Mouse (Mus musculus) heart, embryonic 15.5 days (tissue): Measurements from ENCODE around the gene Osbpl3. TPM values are rescaled to one million over a fixed set of nuclear protein-coding genes. Genes with fewer than 3 reads are reported as not detected.

ENCODE experiments used
- ATAC-seq: fragments of 200-750 bp; cut with Nextera tagmentation; replicated peaks from 2 replicates; pipeline ENCODE4 v1.8.0; 2017; ENCODE audit warnings: low read depth, moderate TSS enrichment; ENCODE audit not compliant: insufficient number of reproducible peaks, insufficient read depth, low FRiP score
- H3K27ac ChIP-seq: fragments of 300-500 bp; sonication (generic); 2 replicates; pipeline ENCODE4 v1.5.1; 2015; ENCODE audit warnings: mild to moderate bottlenecking, inconsistent platforms
- H3K27me3 ChIP-seq: fragments of 300-500 bp; sonication (generic); 2 replicates; pipeline ENCODE4 v1.6.1; 2015; ENCODE audit warnings: inconsistent platforms
- H3K36me3 ChIP-seq: fragments of 300-500 bp; sonication (generic); 2 replicates; pipeline ENCODE4 v1.6.1; 2015; ENCODE audit warnings: mild to moderate bottlenecking, inconsistent platforms
- H3K4me1 ChIP-seq: fragments of 300-500 bp; sonication (generic); replicated peaks from 2 replicates; pipeline ENCODE4 v1.6.1; 2015; ENCODE audit warnings: inconsistent platforms
- H3K4me2 ChIP-seq: fragments of 300-500 bp; sonication (generic); 2 replicates; pipeline ENCODE4 v1.6.1; 2015; ENCODE audit warnings: inconsistent platforms, mild to moderate bottlenecking, moderate library complexity
- H3K4me3 ChIP-seq: fragments of 300-500 bp; sonication (generic); 2 replicates; pipeline ENCODE4 v1.5.1; 2015; ENCODE audit warnings: mild to moderate bottlenecking, inconsistent platforms
- H3K9ac ChIP-seq: fragments of 300-500 bp; sonication (generic); 2 replicates; pipeline ENCODE4 v1.6.1; 2015; ENCODE audit warnings: mild to moderate bottlenecking, inconsistent platforms
- H3K9me3 ChIP-seq: fragments of 300-500 bp; sonication (generic); replicated peaks from 2 replicates; pipeline ENCODE4 v1.6.1; 2016; ENCODE audit warnings: inconsistent platforms
- whole genome bisulfite sequencing: fragments of 180-500 bp; shearing (Covaris S2); methylation state at CpG from one replicate; pipeline ENCODE4 v1.1.7; 2015; ENCODE audit warnings: mixed read lengths; 5-methylcytosine and 5-hydroxymethylcytosine counted together
- polyA plus RNA-seq: library from polyadenylated mRNA; unstranded; fragments of >200 nt; fragmentation: Nextera tagmentation; extraction: Ambion mirVana; gene quantifications from 2 replicates; pipeline ENCODE4 v1.2.1, GENCODE M21; 2015

Gene Osbpl3
- polyA plus RNA-seq, 1 experiment from 2014 or later = 15.8 TPM

DNA sequence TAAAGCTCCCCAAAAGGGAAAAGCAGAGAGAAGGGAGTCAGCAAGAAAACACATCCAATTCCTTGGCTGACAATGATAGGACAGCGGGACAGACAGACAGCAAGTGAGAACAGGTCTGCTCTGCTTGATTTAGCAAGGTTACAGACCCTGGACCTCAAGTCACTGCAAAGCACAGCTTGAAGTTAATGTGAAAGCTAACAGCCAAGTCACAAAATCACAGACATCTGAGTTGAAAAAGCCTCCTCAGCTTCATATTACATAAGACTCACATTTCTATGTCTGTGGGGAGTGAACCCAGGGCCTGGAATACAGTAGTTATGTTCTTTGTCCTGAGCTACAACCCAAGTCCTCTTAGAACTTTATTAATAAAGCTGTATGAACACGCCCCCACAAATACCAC, 35.6 kb downstream of the Osbpl3 start:
- 84% methylated on average over 2 of the region's 2 CpGs for WGBS
- Histone ChIP-seq H3K27ac (no peak overlapping the region), H3K27me3 (no peaks in the 10 kb centered on the region), H3K9me3 (no peaks in the 10 kb centered on the region), H3K4me2 (no peak overlapping the region), H3K4me3 (no peak overlapping the region), H3K9ac (no peak overlapping the region), H3K36me3 (no peaks in the 10 kb centered on the region), H3K4me1 (peaks cover 11% of the 10 kb centered on the region; the same call in 1 of the 2 replicates)
- ATAC-seq = no peak

DNA sequence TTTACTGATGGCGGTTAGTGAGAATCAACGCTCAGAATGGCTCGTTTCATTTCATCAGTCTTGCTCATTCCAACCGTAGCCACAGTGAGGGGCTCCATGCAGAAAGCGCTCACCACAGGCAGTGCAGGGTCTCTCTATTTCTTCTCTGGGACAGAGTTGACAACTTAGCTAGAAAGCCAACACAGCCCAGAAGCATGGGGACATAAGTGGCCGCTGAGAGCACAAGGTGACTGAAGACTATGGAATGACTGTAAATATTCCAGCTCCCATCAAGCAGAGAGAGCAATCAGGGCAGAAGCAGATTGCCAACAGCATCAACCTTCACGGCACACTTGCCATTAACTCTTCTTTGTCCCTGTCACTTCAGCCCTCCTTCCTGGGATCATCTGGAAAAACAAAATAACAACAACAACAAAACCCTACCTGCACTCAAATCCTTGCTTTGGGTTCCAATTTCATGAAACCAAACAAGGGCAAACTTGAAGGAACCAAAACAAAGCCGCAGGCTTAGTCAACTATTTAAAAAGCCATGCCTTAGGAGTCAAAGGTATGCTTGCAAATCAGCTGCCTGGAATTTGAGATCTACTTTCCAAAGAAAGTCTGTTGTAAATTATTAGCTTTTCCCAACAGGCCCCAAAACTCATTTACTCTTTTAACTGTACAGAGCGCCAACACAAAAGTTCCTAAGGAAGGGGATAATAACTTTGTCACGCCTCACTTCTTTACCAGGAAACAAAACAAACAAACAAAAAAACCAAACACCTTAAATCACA, 36.3 kb downstream of the Osbpl3 start:
- Histone ChIP-seq H3K4me1 (peaks cover 18% of the 10 kb centered on the region), H3K36me3 (no peaks in the 10 kb centered on the region), H3K9me3 (no peaks in the 10 kb centered on the region), H3K4me3 (no peak overlapping the region), H3K4me2 (no peak overlapping the region), H3K9ac (no peak overlapping the region), H3K27me3 (no peaks in the 10 kb centered on the region), H3K27ac (0 out of 2 replicates have a peak overlapping the region, but pooled peaks have one; percentile 28)
- no peak for ATAC-seq
- WGBS = 74% methylated on average over 10 of the region's 10 CpGs

DNA sequence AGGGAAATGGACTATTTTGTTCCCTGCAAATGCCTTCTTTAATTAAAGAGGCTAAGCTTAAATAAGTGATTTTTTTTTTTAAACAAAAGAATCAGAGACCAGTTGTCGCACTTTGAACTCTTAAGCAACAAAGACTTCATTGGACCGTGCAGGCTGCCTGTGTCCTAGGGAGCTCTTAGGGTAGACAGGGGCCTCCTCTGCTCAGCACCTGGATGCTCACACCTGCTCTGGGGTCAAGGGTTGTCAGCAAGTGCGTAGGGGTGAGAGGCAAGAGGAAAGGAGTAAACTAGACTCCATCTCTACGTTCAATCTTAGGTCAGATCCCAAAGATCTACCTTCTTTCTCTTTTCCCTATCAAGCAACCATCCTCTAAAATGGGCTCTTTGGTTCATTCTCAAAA, 37.0 kb downstream of the Osbpl3 start:
- H3K27me3 ChIP-seq = no peaks in the 10 kb centered on the region
- no peak for ATAC-seq
- no peaks in the 10 kb centered on the region for H3K9me3 ChIP-seq
- no peaks in the 10 kb centered on the region for H3K36me3 ChIP-seq
- 87% methylated on average over 4 of the region's 4 CpGs for WGBS
- H3K4me3 ChIP-seq = no peak overlapping the region
- no peak overlapping the region for H3K9ac ChIP-seq
- H3K27ac ChIP-seq = no peak overlapping the region
- peaks cover 22% of the 10 kb centered on the region for H3K4me1 ChIP-seq
- H3K4me2 ChIP-seq = no peak overlapping the region

DNA sequence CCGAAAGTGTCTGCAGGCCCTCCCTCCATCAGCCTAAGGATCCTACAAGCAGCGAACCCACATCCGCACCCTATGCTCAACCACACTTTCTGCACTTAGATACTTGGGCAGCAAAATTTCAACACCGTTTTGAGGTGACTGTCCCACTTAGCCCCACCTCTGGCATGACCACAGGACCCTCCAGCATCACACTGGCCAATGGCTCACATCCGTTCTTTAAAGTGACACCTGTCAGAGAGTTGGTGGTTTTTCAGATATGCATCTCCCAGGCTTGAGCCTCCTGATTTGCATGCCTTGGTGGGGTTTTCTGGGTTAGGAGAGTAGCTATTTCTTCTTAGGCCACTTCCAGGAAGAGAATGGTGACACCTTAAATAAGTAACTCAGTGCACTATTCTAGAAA, 39.1 kb downstream of the Osbpl3 start:
- no peak overlapping the region for H3K9ac ChIP-seq
- no peaks in the 10 kb centered on the region for H3K27me3 ChIP-seq
- no peaks in the 10 kb centered on the region for H3K9me3 ChIP-seq
- H3K4me1 ChIP-seq = peaks cover 39% of the 10 kb centered on the region
- H3K27ac ChIP-seq = no peak overlapping the region
- no peak overlapping the region for H3K4me3 ChIP-seq
- H3K4me2 ChIP-seq = no peak overlapping the region
- ATAC-seq = no peak
- WGBS = 89% methylated on average over 5 of the region's 5 CpGs
- H3K36me3 ChIP-seq = no peaks in the 10 kb centered on the region

DNA sequence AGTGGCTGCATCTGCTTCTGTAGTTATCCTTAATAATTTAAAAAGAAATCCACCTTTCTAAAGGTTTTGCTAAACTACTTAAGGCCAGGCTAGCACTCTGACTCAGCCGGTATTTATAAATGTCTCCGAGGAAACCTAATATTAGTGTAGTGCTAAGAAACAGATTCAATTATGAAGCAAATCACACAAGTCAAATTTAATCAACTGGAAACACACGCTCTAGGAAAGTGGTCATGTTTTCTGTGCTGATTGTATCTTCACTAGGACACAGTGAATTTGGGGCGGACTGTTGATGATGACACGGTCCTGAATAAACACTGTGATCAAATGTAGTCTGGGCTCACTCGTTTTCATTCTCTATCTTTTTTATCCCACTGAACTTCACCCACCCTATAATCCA, 40.6 kb downstream of the Osbpl3 start:
- Histone ChIP-seq H3K4me2 (no peak overlapping the region), H3K36me3 (no peaks in the 10 kb centered on the region), H3K9me3 (no peaks in the 10 kb centered on the region), H3K27ac (0 out of 2 replicates have a peak overlapping the region, but pooled peaks have one; percentile 32), H3K4me3 (no peak overlapping the region), H3K9ac (no peak overlapping the region), H3K4me1 (peaks cover 48% of the 10 kb centered on the region), H3K27me3 (no peaks in the 10 kb centered on the region)
- WGBS = 73% methylated on average over 6 of the region's 6 CpGs
- ATAC-seq = no peak

DNA sequence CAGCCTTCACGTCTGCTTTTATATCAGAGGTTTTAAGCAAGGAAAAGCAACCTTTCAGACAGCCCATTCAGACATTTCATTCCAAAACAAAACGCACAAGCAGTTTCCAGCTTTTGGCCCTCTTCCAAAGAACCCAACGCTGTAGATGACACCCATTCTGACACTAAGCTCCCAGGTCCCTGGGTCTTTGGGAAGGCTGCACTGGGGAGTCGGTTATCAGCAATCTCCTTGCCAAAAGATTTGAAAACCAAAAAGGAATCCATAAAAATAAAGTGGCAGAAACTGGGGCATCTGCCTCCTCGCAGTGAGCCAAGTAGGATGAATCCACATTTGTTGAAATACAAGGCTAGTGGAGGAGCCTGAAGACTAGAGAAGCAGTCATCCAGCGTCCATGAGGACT, 41.5 kb downstream of the Osbpl3 start:
- no peak overlapping the region for H3K9ac ChIP-seq
- H3K27ac ChIP-seq = peak overlapping the region; percentile 32
- 30% methylated on average over 6 of the region's 6 CpGs for WGBS
- no peaks in the 10 kb centered on the region for H3K27me3 ChIP-seq
- H3K4me3 ChIP-seq = no peak overlapping the region
- no peaks in the 10 kb centered on the region for H3K9me3 ChIP-seq
- H3K4me1 ChIP-seq = peaks cover 44% of the 10 kb centered on the region
- no peak for ATAC-seq
- H3K36me3 ChIP-seq = no peaks in the 10 kb centered on the region
- no peak overlapping the region for H3K4me2 ChIP-seq

DNA sequence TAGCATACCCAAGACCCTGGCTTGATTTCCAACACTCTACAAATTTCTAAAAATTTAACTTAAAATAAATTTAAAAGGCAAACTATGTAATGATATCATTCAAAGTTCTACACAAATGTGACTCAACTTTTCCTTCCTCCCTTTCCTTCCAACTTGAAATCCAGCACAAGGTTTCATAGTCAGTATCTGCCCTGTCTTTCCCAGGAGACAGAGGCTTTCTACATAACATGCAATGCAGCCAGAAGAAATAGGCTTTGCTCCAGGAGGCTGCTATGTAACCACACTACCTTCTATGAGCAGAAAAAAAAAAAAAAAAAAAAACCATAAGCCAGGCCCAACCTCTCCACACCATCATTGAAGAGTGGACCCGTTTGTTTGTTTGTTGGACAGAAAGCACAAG, 42.6 kb downstream of the Osbpl3 start:
- Histone ChIP-seq H3K9ac (no peak overlapping the region), H3K4me3 (no peak overlapping the region), H3K4me1 (peaks cover 42% of the 10 kb centered on the region), H3K4me2 (no peak overlapping the region), H3K27me3 (no peaks in the 10 kb centered on the region), H3K9me3 (no peaks in the 10 kb centered on the region), H3K27ac (no peak overlapping the region), H3K36me3 (no peaks in the 10 kb centered on the region)
- no peak for ATAC-seq
- 78% methylated on average over 1 of the region's 1 CpGs for WGBS

DNA sequence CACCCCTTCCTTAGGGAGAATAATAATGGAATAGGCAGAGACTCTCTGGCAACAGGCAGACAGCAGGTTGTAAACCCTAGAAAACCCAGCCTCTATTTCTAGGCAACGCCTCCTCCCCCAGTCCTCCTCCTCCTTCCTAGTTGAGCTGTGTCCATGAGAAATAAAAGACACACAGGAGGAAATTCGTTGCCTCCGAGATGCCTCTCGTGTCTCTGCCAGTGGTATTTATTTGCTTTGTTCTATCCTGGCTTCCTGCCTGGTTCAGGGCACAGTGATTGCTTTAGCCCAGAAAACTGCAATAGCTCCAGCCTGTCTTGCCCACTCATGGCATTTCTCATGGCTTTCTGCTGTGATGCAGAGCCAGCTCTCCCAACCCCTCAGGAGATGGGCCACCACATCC, 43.8 kb downstream of the Osbpl3 start:
- no peak overlapping the region for H3K9ac ChIP-seq
- H3K36me3 ChIP-seq = no peaks in the 10 kb centered on the region
- 32% methylated on average over 4 of the region's 4 CpGs for WGBS
- no peaks in the 10 kb centered on the region for H3K9me3 ChIP-seq
- no peaks in the 10 kb centered on the region for H3K27me3 ChIP-seq
- H3K27ac ChIP-seq = peak overlapping the region; percentile 3; the same call in 1 of the 2 replicates
- H3K4me2 ChIP-seq = no peak overlapping the region
- H3K4me3 ChIP-seq = no peak overlapping the region
- H3K4me1 ChIP-seq = peaks cover 42% of the 10 kb centered on the region
- ATAC-seq = no peak

DNA sequence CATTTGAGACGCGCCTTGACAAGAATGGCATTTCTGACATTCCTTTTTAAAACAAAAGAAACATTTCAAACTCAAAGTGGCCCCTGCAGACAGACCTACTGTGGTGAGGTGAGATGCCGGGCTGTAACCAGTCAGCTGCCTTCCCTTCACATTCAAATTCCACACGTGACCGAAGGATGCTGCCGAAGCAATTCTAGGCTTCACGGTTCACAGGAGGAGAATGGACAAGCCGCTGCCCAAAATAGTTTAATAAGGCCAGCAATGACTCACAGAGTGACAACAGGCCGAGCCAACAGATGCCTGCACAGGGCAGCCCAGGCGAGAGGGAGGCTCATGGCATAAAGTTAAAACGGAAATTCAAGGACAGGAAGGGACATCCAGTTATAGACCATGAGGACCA, 51.3 kb downstream of the Osbpl3 start:
- no peaks in the 10 kb centered on the region for H3K27me3 ChIP-seq
- peak; percentile 58; the same call in 1 of the 2 replicates for ATAC-seq
- no peaks in the 10 kb centered on the region for H3K9me3 ChIP-seq
- no peak overlapping the region for H3K4me3 ChIP-seq
- no peak overlapping the region for H3K9ac ChIP-seq
- H3K4me2 ChIP-seq = no peak overlapping the region; the same call in 1 of the 2 replicates
- WGBS = 44% methylated on average over 11 of the region's 11 CpGs
- peak overlapping the region; percentile 82 for H3K27ac ChIP-seq
- no peaks in the 10 kb centered on the region for H3K36me3 ChIP-seq
- H3K4me1 ChIP-seq = peaks cover 41% of the 10 kb centered on the region

DNA sequence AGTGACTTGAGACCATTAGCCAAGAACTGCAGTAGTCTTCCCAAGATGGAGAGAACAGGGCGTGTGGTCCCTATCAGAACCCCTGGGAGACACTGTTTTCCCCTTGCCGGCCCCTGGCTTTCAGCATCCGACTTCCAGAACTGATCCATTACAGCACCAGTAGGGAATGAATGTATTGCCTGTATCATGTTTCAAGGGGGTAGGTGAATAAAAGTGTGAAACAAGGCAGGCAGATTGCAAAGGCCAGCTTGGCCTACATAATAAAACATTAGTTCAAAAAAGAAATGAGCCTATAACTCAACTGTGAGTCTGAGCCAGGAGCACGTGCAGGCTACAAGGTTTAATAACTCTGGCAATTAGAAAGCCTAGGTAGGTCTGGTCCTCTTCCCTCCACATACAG, 52.5 kb downstream of the Osbpl3 start:
- H3K27ac ChIP-seq = no peak overlapping the region
- H3K36me3 ChIP-seq = no peaks in the 10 kb centered on the region
- no peak overlapping the region for H3K4me2 ChIP-seq
- no peak overlapping the region for H3K4me3 ChIP-seq
- no peak for ATAC-seq
- H3K9ac ChIP-seq = no peak overlapping the region
- no peaks in the 10 kb centered on the region for H3K9me3 ChIP-seq
- 62% methylated on average over 4 of the region's 4 CpGs for WGBS
- peaks cover 46% of the 10 kb centered on the region for H3K4me1 ChIP-seq
- H3K27me3 ChIP-seq = no peaks in the 10 kb centered on the region

DNA sequence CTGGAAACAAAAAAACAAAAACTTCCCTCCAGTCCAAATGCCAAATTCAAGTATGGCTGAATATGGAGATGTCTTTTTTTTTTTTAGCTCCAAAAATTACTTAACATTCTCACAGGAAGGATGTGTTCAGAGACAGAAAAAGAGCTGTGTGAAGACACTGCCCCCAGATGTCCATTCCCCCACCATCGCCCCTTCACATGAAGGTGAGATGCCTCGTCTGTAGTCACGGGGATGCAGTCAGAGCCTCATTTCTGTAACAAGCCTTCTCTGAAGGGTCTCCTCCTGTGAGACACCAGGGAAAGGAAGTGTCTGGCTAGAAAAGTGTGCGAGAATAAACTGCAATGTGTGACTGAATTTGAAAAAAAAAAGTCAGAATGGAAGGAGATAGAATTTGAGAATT, 53.1 kb downstream of the Osbpl3 start:
- no peak for ATAC-seq
- Histone ChIP-seq H3K27ac (no peak overlapping the region), H3K4me3 (no peak overlapping the region), H3K36me3 (no peaks in the 10 kb centered on the region), H3K27me3 (no peaks in the 10 kb centered on the region), H3K9ac (no peak overlapping the region), H3K9me3 (no peaks in the 10 kb centered on the region), H3K4me2 (no peak overlapping the region), H3K4me1 (peaks cover 46% of the 10 kb centered on the region)
- WGBS = 77% methylated on average over 4 of the region's 4 CpGs

DNA sequence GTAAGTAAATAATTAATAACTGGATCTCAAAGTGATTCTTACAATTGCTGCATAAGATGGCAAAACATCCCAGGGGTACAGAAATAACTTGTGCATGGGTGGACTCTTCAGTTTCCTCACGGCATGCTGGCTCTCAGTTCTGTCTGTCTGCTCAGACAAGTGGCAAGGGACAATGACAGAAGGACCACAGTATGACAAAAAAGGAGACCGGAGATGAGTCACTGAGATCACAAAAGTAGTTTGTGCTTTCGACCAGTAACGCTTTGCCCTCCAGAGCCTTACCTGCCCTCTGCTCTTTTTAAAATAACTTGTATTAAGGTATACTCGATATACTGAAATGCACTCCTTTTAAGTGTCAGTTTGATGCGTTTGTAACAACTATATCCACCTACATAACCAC, 55.8 kb downstream of the Osbpl3 start:
- no peaks in the 10 kb centered on the region for H3K9me3 ChIP-seq
- H3K4me2 ChIP-seq = no peak overlapping the region
- H3K27ac ChIP-seq = no peak overlapping the region
- ATAC-seq = no peak
- WGBS = 73% methylated on average over 6 of the region's 6 CpGs
- no peaks in the 10 kb centered on the region for H3K36me3 ChIP-seq
- no peak overlapping the region for H3K9ac ChIP-seq
- H3K4me3 ChIP-seq = no peak overlapping the region
- H3K4me1 ChIP-seq = peaks cover 44% of the 10 kb centered on the region
- no peaks in the 10 kb centered on the region for H3K27me3 ChIP-seq
